Mouse (Mus musculus): ENCODE results near the gene Dicer1.
A peak's percentile ranks its signal among the peaks of the same experiment; 100 is the strongest.
"Not testable (repeated sequence)": the region's sequence is repeated elsewhere in the genome, so short reads cannot be mapped to it uniquely, and the experiment has no call there.

Dicer1 gene

GRCm38 (mm10) chr12:104740841-104741787 lies 10.6 kb downstream of the Dicer1 start:
- no peak for DNase-seq (ENCODE audit: low read depth, low spot score)

GRCm38 (mm10) chr12:104738931-104739330 lies 12.8 kb downstream of the Dicer1 start:
- no peak for DNase-seq (ENCODE audit: low read depth, low spot score)

GRCm38 (mm10) chr12:104738446-104738845 lies 13.3 kb downstream of the Dicer1 start:
- no peak for DNase-seq (ENCODE audit: low read depth, low spot score)

- DNase-seq (ENCODE audit: low read depth, low spot score): no peak
Observed at GRCm38 (mm10) chr12:104737666-104738065, 14.1 kb downstream of the Dicer1 start.

GRCm38 (mm10) chr12:104735993-104736395 lies 15.8 kb downstream of the Dicer1 start:
- DNase-seq (ENCODE audit: low read depth, low spot score): no peak

GRCm38 (mm10) chr12:104733165-104733564 lies 18.6 kb downstream of the Dicer1 start:
- DNase-seq (ENCODE audit: low read depth, low spot score): no peak

GRCm38 (mm10) chr12:104731782-104732181 lies 20.0 kb downstream of the Dicer1 start:
- no peak for DNase-seq (ENCODE audit: low read depth, low spot score)

- not testable (repeated sequence) for DNase-seq (ENCODE audit: low read depth, low spot score)
Observed at GRCm38 (mm10) chr12:104726436-104726835, 25.3 kb downstream of the Dicer1 start.

GRCm38 (mm10) chr12:104722056-104722455 lies 29.7 kb downstream of the Dicer1 start:
- DNase-seq (ENCODE audit: low read depth, low spot score): no peak

- DNase-seq (ENCODE audit: low read depth, low spot score): no peak
Observed at GRCm38 (mm10) chr12:104721011-104721410, 30.7 kb downstream of the Dicer1 start.

- peak; percentile 81 for DNase-seq (ENCODE audit: low read depth, low spot score)
Observed at GRCm38 (mm10) chr12:104718956-104719355, 32.8 kb downstream of the Dicer1 start.

- no peak for DNase-seq (ENCODE audit: low read depth, low spot score)
Observed at GRCm38 (mm10) chr12:104716409-104716808, 35.3 kb downstream of the Dicer1 start.

- no peak for DNase-seq (ENCODE audit: low read depth, low spot score)
Observed at GRCm38 (mm10) chr12:104715453-104715852, 36.3 kb downstream of the Dicer1 start.

- no peak for DNase-seq (ENCODE audit: low read depth, low spot score)
Observed at GRCm38 (mm10) chr12:104700266-104700665, 51.5 kb downstream of the Dicer1 start.

- DNase-seq (ENCODE audit: low read depth, low spot score): peak; percentile 46
Observed at GRCm38 (mm10) chr12:104699753-104700152, 52.0 kb downstream of the Dicer1 start.

- no peak for DNase-seq (ENCODE audit: low read depth, low spot score)
Observed at GRCm38 (mm10) chr12:104695514-104695913, 56.2 kb downstream of the Dicer1 start.

GRCm38 (mm10) chr12:104692864-104693263 lies 58.9 kb downstream of the Dicer1 start:
- DNase-seq (ENCODE audit: low read depth, low spot score): no peak

- no peak for DNase-seq (ENCODE audit: low read depth, low spot score)
Observed at GRCm38 (mm10) chr12:104690412-104690811, 61.3 kb downstream of the Dicer1 start.

- DNase-seq (ENCODE audit: low read depth, low spot score): no peak
Observed at GRCm38 (mm10) chr12:104688870-104689269, 62.9 kb downstream of the Dicer1 start.

GRCm38 (mm10) chr12:104684411-104684931 lies 67.3 kb downstream of the Dicer1 start:
- no peak for DNase-seq (ENCODE audit: low read depth, low spot score)

GRCm38 (mm10) chr12:104679819-104680132 lies 72.0 kb downstream of the Dicer1 start:
- no peak for DNase-seq (ENCODE audit: low read depth, low spot score)

- DNase-seq (ENCODE audit: low read depth, low spot score): no peak
Observed at GRCm38 (mm10) chr12:104679121-104679818, 72.5 kb downstream of the Dicer1 start.
